15 mouse cellular contexts compared by ENCODE assay signal in genomic region chr15:10633381-10633780, GRCm38 (mm10).
A peak's percentile ranks its signal among the peaks of the same experiment; 100 is the strongest.
DNase-seq lines count a peak whose midpoint lies in the region; ATAC-seq and TF ChIP-seq lines count a peak whose summit lies in the region.
"Had no signal": no experiment of that assay in that cellular context is flagged by ENCODE, and none has a peak within 500 bp of the region (broad histone marks: within the 10 kb centered on the region; RNA-seq: fewer than 3 reads in every experiment).

No protein-coding gene starts in this region.

- H3K27me3 ChIP-seq in neural tube, embryonic 14.5 days (ENCODE audit: control insufficient read depth, insufficient read depth, low read length): no peaks in the 10 kb centered on the region
- H3K27me3 ChIP-seq in neural tube, embryonic 15.5 days (replicated peaks): no peaks in the 10 kb centered on the region
- H3K27me3 ChIP-seq in limb, embryonic 12.5 days: no peaks in the 10 kb centered on the region
- no peaks in the 10 kb centered on the region for H3K27me3 ChIP-seq in liver, postnatal 0 days (ENCODE audit: insufficient read depth, low read length)
- H3K27me3 ChIP-seq: embryonic facial prominence, embryonic 15.5 days; forebrain, embryonic 15.5 days; megakaryocyte, embryonic 14.5 days had no signal

- DNase-seq in kidney, adult 9 months: peak; percentile 82
- peak; percentile 54 for DNase-seq in liver, postnatal 0 days
- no peak for DNase-seq in left cerebral cortex, postnatal 36 days (ENCODE audit: low spot score in 2 of 2)
- no peak for DNase-seq in c-Kit-positive CD71-positive TER-119-positive erythroid progenitor cells, embryonic 14.5 days (ENCODE audit: low spot score)
- DNase-seq: cerebellum, adult 9-11 months; gastrocnemius, postnatal 14 days; lung, adult 2 months had no signal

- 91% methylated on average over 4 of the region's 4 CpGs for WGBS in neural tube, embryonic 14.5 days
- WGBS in neural tube, embryonic 15.5 days: 87% methylated on average over 4 of the region's 4 CpGs
- 39% methylated on average over 4 of the region's 4 CpGs for WGBS in limb, embryonic 12.5 days
- 56% methylated on average over 4 of the region's 4 CpGs for WGBS in liver, postnatal 0 days (ENCODE audit: insufficient replicate concordance)

- no peak overlapping the region for H3K4me2 ChIP-seq in neural tube, embryonic 14.5 days (ENCODE audit: low read depth, low read length)
- no peak overlapping the region for H3K4me2 ChIP-seq in neural tube, embryonic 15.5 days
- H3K4me2 ChIP-seq in limb, embryonic 12.5 days: no peak overlapping the region
- H3K4me2 ChIP-seq in liver, postnatal 0 days (ENCODE audit: low read depth, low read length): no peak overlapping the region; the same call in 1 of the 2 replicates
- H3K4me2 ChIP-seq: embryonic facial prominence, embryonic 15.5 days; forebrain, embryonic 15.5 days had no signal

- no peaks in the 10 kb centered on the region for H3K36me3 ChIP-seq in neural tube, embryonic 14.5 days (ENCODE audit: control insufficient read depth, insufficient read depth, low read length)
- no peaks in the 10 kb centered on the region for H3K36me3 ChIP-seq in neural tube, embryonic 15.5 days
- H3K36me3 ChIP-seq in limb, embryonic 12.5 days: peaks cover 15% of the 10 kb centered on the region
- no peaks in the 10 kb centered on the region for H3K36me3 ChIP-seq in liver, postnatal 0 days (replicated peaks; ENCODE audit: insufficient read depth, low read length)

- TF ChIP-seq EP300 in liver, postnatal 0 days (IDR thresholded peaks at IDR 0.05; ENCODE audit: low read depth): peak; percentile 56; the same call in 1 of the 2 replicates

- no peak for TF ChIP-seq CTCF in liver, postnatal 0 days (IDR thresholded peaks at IDR 0.05; ENCODE audit: low read depth)

- 0 out of 2 replicates have a peak overlapping the region, but pooled peaks have one; percentile 18 for H3K27ac ChIP-seq in neural tube, embryonic 14.5 days (ENCODE audit: low read depth, low read length)
- H3K27ac ChIP-seq in neural tube, embryonic 15.5 days (replicated peaks): no peak overlapping the region
- H3K27ac ChIP-seq in limb, embryonic 12.5 days: peak overlapping the region; percentile 92
- peak overlapping the region; percentile 79 for H3K27ac ChIP-seq in liver, postnatal 0 days (ENCODE audit: low read depth)
- H3K27ac ChIP-seq: forebrain, embryonic 15.5 days; hindbrain, postnatal 0 days had no signal

- no peak for ATAC-seq in neural tube, embryonic 14.5 days (ENCODE audit: low read depth)
- no peak for ATAC-seq in neural tube, embryonic 15.5 days (ENCODE audit: low FRiP score)
- no peak for ATAC-seq in limb, embryonic 12.5 days (ENCODE audit: insufficient number of reproducible peaks, insufficient read depth, low FRiP score, low TSS enrichment, low read depth)
- ATAC-seq in liver, postnatal 0 days: peak; percentile 95
- no peak for ATAC-seq in megakaryocyte, adult 5-6 weeks (ENCODE audit: poor library complexity, severe bottlenecking)
- ATAC-seq: forebrain, embryonic 15.5 days; hindbrain, postnatal 0 days had no signal

- intact Hi-C loops in left cerebral cortex, postnatal 36 days (cut with DNase I): no loop called here

- peaks cover 5% of the 10 kb centered on the region for H3K4me1 ChIP-seq in neural tube, embryonic 14.5 days (ENCODE audit: control insufficient read depth, insufficient read depth, low read length)
- peaks cover 16% of the 10 kb centered on the region for H3K4me1 ChIP-seq in neural tube, embryonic 15.5 days
- peaks cover 65% of the 10 kb centered on the region for H3K4me1 ChIP-seq in limb, embryonic 12.5 days (replicated peaks)
- H3K4me1 ChIP-seq in liver, postnatal 0 days (ENCODE audit: insufficient read depth): peaks cover 19% of the 10 kb centered on the region
- H3K4me1 ChIP-seq: forebrain, embryonic 15.5 days had no signal

- H3K9ac ChIP-seq in neural tube, embryonic 14.5 days (replicated peaks; ENCODE audit: low read depth, low read length): no peak overlapping the region
- no peak overlapping the region for H3K9ac ChIP-seq in neural tube, embryonic 15.5 days (replicated peaks)
- no peak overlapping the region for H3K9ac ChIP-seq in limb, embryonic 12.5 days (replicated peaks)
- no peak overlapping the region for H3K9ac ChIP-seq in liver, postnatal 0 days (replicated peaks)
- H3K9ac ChIP-seq: embryonic facial prominence, embryonic 15.5 days; forebrain, embryonic 15.5 days had no signal

- H3K9me3 ChIP-seq in neural tube, embryonic 14.5 days (ENCODE audit: control insufficient read depth, low read length): no peaks in the 10 kb centered on the region
- H3K9me3 ChIP-seq in neural tube, embryonic 15.5 days (replicated peaks): no peaks in the 10 kb centered on the region
- no peaks in the 10 kb centered on the region for H3K9me3 ChIP-seq in limb, embryonic 12.5 days
- H3K9me3 ChIP-seq in liver, postnatal 0 days (ENCODE audit: low read length): no peaks in the 10 kb centered on the region
- H3K9me3 ChIP-seq: embryonic facial prominence, embryonic 15.5 days; forebrain, embryonic 15.5 days; megakaryocyte, embryonic 14.5 days had no signal

- H3K4me3 ChIP-seq in neural tube, embryonic 14.5 days (ENCODE audit: low read depth, low read length): no peak overlapping the region
- no peak overlapping the region for H3K4me3 ChIP-seq in neural tube, embryonic 15.5 days (replicated peaks)
- no peak overlapping the region for H3K4me3 ChIP-seq in limb, embryonic 12.5 days (replicated peaks)
- H3K4me3 ChIP-seq in liver, postnatal 0 days (ENCODE audit: low read depth, low read length): no peak overlapping the region
- H3K4me3 ChIP-seq: embryonic facial prominence, embryonic 15.5 days; forebrain, embryonic 15.5 days; megakaryocyte, embryonic 14.5 days had no signal

Comparison
In these comparisons a context has a peak if more than half of its experiments do, and no peak if none do; other contexts are left out.
1. DNase-seq: peak in kidney, adult 9 months (single experiment) and liver, postnatal 0 days (single experiment); none in left cerebral cortex, postnatal 36 days (0 of 2) and c-Kit-positive CD71-positive TER-119-positive erythroid progenitor cells, embryonic 14.5 days (single experiment).